Mouse (Mus musculus) cortical plate, adult 2 months (tissue): Measurements from ENCODE around the gene Eif3d.

Experiments used
- CTCF ChIP-seq: fragments of 200-500 bp; IDR thresholded peaks from 2 replicates; pipeline ENCODE4 v1.5.1; 2011; ENCODE audit warnings: mild to moderate bottlenecking, control low read depth, low read length; ENCODE audit not compliant: insufficient read depth; ENCODE audit errors: extremely low read depth
- POLR2A ChIP-seq: fragments of 200-500 bp; IDR thresholded peaks from 2 replicates; pipeline ENCODE4 v1.6.1; 2011; ENCODE audit warnings: mild to moderate bottlenecking, low read length, control low read depth; ENCODE audit not compliant: insufficient read depth; ENCODE audit errors: extremely low read depth

GRCm38 (mm10) chr15:77949061-77949460 is 21.6 kb downstream of the Eif3d start:
- TF ChIP-seq CTCF: no peak
- no peak for TF ChIP-seq POLR2A
